Mouse (Mus musculus): ENCODE results near the gene Syt3. TPM values are rescaled to one million over a fixed set of nuclear protein-coding genes. Genes with fewer than 3 reads are reported as not detected.

Syt3 gene
- total RNA-seq, 2 experiments from 2014 or later: 59.5 to 63.7 TPM

DNA sequence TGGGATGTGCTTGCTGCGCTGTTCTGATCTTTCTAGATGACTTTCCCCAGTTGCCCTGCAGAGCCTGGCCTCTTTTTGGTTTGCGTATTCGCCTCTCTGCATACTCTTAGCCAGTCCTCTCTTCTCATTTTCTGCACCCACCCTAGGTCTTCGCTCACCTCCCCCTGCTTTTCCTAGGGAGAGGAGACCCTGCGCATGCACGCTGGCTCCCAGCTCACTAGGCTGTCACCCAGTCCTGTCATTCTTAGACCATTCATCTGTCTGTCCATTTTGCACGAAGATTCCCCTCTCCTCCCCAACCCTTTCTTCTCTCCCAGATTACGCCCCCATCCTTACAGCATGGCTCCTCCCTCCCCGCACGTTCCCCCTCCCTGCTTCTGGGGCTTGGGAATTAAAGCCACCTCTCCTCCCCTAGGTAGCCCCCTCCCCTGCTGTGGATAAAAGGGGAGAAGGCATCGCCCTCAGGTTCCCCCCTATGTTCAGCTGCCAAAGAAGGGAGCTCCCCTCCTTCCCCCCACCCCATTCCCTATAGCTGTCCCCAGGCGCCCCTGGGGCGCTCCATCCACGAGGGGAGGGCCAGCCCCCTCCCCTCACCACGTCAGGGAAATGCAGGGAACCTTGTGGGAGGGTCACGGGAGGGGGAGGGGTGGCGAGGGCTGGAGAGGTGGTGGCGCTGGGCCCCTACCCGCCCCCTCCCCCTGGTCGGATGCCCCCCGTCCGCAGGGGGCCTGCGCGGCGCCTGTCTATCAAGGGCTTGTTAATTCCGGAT is 24.8 kb upstream of the Syt3 start:
- DNase-seq (ENCODE audit: extremely low spot score in 1 of 2, low spot score in 2 of 2): no peak
- no peak for TF ChIP-seq CTCF (IDR thresholded peaks at IDR 0.05)
- H3K27ac ChIP-seq: peak overlapping the region; percentile 81
- intact Hi-C loops (cut with DNase I): no loop called here
- 0 out of 2 replicates have a peak overlapping the region, but pooled peaks have one; percentile 21 for H3K4me3 ChIP-seq

- peak; percentile 96 to 97 for DNase-seq (ENCODE audit: extremely low spot score in 1 of 2, low spot score in 2 of 2)
- H3K4me3 ChIP-seq: peak overlapping the region; percentile 57
- intact Hi-C loops (cut with DNase I): loop anchor here (5.0 kb wide), 1 partner anchor 127 kb away; no protein-coding TSS in a partner anchor
- no peak; the same call in 1 of the 2 replicates for TF ChIP-seq CTCF (IDR thresholded peaks at IDR 0.05)
- peak overlapping the region; percentile 93 for H3K27ac ChIP-seq
These were observed 23.8 kb upstream of the Syt3 start for GRCm38 (mm10) chr7:44359908-44360672.

DNA sequence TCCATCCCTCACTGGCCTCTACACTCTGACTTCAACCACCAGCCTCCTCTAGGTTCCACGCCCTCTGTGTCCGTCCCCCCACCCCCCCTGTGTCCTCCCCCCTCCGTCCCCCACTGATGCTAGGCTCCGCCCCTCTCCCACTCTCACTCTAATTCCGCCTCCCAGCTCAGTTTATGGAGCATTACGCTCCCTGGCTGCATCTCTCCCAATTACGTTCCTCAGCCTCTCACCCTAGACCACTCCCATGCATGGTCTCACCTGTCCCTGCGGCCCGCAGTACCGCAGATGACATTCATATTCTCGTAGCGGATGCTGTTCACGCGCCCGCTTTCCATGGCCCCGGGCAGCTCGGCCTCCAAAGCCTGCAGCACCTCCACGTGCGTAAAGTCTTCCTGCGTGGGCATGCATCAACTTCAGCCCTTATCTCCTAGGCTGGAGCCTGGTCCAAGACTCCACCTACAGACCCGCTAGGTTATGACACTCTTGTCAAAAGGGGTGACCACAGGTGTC is 23.1 kb upstream of the Syt3 start:
- no peak; the same call in 1 of the 2 replicates for TF ChIP-seq CTCF (IDR thresholded peaks at IDR 0.05)
- Histone ChIP-seq H3K27ac (peak overlapping the region; percentile 93), H3K4me3 (peak overlapping the region; percentile 57)
- peak in 1 of 2 experiments; percentile 49 for DNase-seq (ENCODE audit: extremely low spot score in 1 of 2, low spot score in 2 of 2)
- intact Hi-C loops (cut with DNase I): loop anchor here (5.0 kb wide), 1 partner anchor 126 kb away; no protein-coding TSS in a partner anchor

DNA sequence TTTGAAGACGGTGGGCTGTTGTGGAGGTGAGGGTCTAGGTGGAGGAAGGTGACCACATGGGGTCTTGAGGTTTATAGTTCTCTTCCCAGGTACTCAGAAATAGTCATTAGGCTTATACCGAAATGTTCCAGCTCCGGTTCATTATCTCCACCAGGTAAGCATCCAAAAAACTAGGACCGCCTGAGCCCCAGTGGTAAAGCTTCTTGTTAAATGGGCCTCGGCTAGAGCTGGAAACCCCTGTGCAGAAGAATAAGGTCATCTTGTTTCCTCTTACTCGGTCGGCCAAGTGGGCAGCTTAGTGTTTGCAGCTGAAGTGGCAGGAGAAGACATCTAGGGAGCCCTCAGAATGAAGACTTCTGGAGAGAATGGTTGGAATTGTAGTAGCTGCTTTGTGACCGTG is 11.2 kb upstream of the Syt3 start:
- no peak for TF ChIP-seq CTCF (IDR thresholded peaks at IDR 0.05)
- no peak overlapping the region for H3K4me3 ChIP-seq
- intact Hi-C loops (cut with DNase I): loop anchor here (2.0 kb wide), 1 partner anchor 96 kb away; no protein-coding TSS in a partner anchor
- no peak for DNase-seq (ENCODE audit: extremely low spot score in 1 of 2, low spot score in 2 of 2)
- H3K27ac ChIP-seq: no peak overlapping the region

- Histone ChIP-seq H3K4me3 (peak overlapping the region; percentile 66), H3K27ac (peak overlapping the region; percentile 90)
- no peak for DNase-seq (ENCODE audit: extremely low spot score in 1 of 2, low spot score in 2 of 2)
- intact Hi-C loops (cut with DNase I): loop anchor here (2.0 kb wide), 1 partner anchor 95 kb away; no protein-coding TSS in a partner anchor
- TF ChIP-seq CTCF (IDR thresholded peaks at IDR 0.05): no peak; the same call in 1 of the 2 replicates
These were observed 10.4 kb upstream of the Syt3 start for GRCm38 (mm10) chr7:44373460-44373859.

DNA sequence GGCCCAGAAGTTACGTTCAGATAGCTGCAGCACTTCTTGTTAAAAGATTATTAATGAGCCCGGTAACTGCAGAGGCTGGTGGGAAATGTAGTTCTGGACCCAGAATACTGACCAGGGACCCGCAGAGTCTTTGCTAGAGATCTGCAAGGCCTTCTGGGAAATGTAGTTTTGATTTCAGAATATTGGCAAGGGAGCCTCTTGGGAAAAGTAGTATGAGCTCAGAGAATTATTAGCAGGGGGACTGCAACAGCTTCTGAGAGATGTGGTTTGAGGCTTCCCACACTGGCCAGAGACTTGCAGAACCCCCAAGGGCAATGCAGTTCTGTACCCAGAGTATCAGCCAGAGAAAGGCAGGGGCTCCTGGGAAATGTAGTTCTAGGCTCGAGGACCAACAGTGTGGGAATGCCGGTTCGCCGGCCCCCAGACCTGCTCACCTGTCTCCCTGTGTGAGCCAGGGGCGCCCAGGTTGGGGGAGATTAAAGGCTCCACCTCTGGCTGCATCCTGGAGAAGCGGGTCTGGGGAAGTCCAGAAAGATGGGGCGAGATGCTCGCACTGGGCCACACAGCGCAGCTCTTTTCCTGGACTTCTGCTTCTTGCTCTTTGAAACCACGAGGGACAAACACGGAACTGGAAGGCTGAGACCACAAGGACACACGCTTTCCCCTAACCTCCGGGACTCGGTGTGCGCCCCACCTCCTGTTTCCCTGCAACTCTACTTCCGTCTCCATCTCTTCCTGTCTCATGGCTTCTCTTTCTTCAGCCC is 9.8 kb upstream of the Syt3 start:
- intact Hi-C loops (cut with DNase I): loop anchor here (2.0 kb wide), 1 partner anchor 95 kb away; no protein-coding TSS in a partner anchor
- peak; percentile 71 to 87 for DNase-seq (ENCODE audit: extremely low spot score in 1 of 2, low spot score in 2 of 2)
- H3K4me3 ChIP-seq: peak overlapping the region; percentile 66
- no peak for TF ChIP-seq CTCF (IDR thresholded peaks at IDR 0.05)
- H3K27ac ChIP-seq: peak overlapping the region; percentile 90

DNA sequence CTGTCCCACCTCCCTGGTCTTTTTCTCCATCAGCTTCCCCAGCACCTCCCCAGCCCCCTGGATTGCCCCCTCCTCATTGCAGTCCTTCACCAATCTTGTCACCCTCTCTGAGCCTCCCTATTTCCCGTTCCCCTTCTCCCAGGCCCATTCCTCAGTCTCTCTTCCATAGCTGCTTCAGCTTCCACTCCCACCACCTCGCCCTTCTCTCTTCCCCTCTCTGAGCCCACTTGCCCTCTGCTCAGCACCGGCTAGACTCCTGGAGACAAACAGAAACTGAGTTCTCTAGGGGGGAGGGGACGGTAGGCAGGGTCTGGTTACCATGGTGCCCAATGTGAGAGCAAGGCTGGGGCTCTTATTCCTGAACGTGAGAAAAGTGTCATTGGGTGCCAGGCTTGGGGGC is 9.1 kb upstream of the Syt3 start:
- DNase-seq (ENCODE audit: extremely low spot score in 1 of 2, low spot score in 2 of 2): no peak
- intact Hi-C loops (cut with DNase I): loop anchor here (5.0 kb wide), 1 partner anchor 178 kb away; the partner anchor contains the start of gene Nr1h2
- Histone ChIP-seq H3K27ac (peak overlapping the region; percentile 90), H3K4me3 (peak overlapping the region; percentile 66)
- no peak for TF ChIP-seq CTCF (IDR thresholded peaks at IDR 0.05)

DNA sequence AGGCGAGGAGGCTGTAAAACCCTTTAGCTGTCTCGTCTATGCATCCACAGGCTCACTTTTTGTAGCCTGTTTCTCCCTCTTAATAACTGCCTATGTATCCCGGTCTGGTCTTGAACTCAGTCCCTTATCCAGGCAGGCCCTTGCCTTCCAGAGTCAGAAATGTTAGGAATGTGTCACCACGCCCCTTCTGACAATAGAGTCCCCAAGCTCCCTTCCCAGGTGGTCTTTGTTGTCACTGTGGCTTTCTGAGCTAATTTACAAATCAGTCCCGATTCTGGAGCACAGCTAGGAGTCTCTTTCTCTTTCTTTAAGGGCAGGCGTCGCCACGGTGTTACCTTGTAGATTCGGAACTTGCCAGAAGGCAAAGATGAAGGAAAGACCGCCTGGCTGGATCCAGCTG is 8.7 kb upstream of the Syt3 start:
- Histone ChIP-seq H3K4me3 (peak overlapping the region; percentile 66), H3K27ac (no peak overlapping the region)
- intact Hi-C loops (cut with DNase I): loop anchor here (5.0 kb wide), 1 partner anchor 177 kb away; the partner anchor contains the start of gene Nr1h2
- TF ChIP-seq CTCF (IDR thresholded peaks at IDR 0.05): no peak
- DNase-seq (ENCODE audit: extremely low spot score in 1 of 2, low spot score in 2 of 2): no peak

DNA sequence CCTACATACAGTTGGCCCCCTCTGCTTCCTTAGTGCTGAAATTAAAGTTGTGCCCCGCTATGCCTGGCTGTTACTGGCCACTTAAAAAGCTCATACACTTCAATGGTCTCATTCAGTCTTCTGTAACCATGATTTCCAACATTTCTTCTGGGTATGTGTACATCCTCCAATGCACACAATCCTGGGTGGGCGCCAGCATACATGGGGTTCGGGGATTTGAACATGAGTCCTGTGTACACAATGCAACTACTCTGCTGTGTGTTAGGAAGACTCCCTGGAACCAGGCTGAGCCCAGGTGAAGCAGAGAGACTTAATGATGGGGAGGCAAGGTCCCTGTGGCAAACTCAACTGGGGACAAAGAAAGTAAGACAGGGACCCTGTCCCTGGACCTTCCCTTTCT is 8.1 kb upstream of the Syt3 start:
- TF ChIP-seq CTCF (IDR thresholded peaks at IDR 0.05): no peak
- H3K27ac ChIP-seq: no peak overlapping the region
- intact Hi-C loops (cut with DNase I): loop anchor here (5.0 kb wide), 1 partner anchor 177 kb away; the partner anchor contains the start of gene Nr1h2
- DNase-seq (ENCODE audit: extremely low spot score in 1 of 2, low spot score in 2 of 2): no peak
- H3K4me3 ChIP-seq: no peak overlapping the region

DNA sequence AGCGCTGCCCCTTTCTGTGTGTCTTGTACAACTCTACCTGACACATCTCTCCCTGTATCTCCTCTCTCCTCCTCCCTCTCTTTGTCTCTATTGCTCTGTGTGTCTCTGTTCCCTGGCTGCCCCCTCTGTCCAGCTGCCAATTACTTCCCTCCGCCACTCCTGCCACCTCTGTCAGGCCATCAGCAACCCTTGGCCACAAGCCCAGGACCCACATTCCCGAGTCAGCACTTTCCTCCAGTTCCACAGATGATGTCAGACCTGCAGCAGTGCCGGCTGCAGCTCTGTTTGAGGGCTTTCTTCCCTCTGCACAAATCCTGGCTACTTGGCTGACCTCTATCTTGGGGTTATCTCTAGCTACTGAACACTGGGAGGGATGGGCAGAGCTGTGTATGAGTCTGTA is 5.6 kb upstream of the Syt3 start:
- H3K4me3 ChIP-seq: no peak overlapping the region
- no peak for TF ChIP-seq CTCF (IDR thresholded peaks at IDR 0.05)
- intact Hi-C loops (cut with DNase I): loop anchor here (5.0 kb wide), 1 partner anchor 174 kb away; the partner anchor contains the start of gene Nr1h2
- no peak for DNase-seq (ENCODE audit: extremely low spot score in 1 of 2, low spot score in 2 of 2)
- H3K27ac ChIP-seq: no peak overlapping the region

DNA sequence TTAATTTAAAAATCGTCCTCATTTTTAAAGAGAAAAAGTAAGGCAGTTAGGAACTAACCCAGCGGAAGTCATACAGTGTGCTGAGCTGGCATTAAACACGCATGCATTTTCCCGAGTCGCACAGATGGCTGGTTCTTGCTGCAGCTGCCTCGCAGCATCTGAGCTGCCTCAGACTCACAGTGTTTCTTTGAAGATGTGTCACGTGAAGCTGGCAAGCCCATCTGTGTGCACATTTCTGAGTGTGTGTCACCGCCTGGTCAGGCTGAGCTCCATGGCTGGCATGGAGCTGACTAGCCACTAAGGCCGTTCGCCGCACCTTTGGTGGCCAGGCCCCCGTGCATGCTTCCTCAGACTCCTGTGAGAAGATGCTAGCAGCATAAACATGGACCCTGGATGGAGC is 1.4 kb upstream of the Syt3 start:
- Histone ChIP-seq H3K4me3 (no peak overlapping the region), H3K27ac (peak overlapping the region; percentile 86)
- no peak for TF ChIP-seq CTCF (IDR thresholded peaks at IDR 0.05)
- DNase-seq (ENCODE audit: extremely low spot score in 1 of 2, low spot score in 2 of 2): peak; percentile 66 to 75
- intact Hi-C loops (cut with DNase I): no loop called here
